Comparison of ENCODE assay signal across 8 mouse cellular contexts in the genomic region with DNA sequence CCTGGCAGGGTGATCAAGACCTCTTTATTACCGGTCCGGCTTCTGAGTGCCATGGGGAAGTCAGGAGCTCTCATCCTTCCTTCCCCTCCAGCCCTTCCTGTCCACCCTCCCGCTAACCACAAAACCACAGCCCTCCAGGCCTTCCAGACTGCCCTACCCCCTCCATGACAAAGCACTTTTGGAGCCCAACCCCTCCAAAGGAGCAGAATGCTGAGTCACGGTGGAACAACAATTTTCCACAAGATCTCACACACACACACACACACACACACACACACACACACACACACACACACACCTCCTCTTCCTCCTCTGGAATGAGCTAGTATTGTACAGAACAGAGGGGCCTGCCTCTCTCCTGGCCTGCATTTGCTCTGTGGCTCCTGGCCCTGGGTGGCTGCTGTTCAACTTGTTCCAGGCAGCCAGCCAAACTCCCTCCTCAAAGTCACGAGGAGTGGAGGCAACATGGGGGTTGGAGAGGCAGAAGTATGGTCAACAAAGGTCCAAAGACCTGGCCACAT. TPM values are rescaled to one million over a fixed set of nuclear protein-coding genes. Genes with fewer than 3 reads are reported as not detected.
DNase-seq lines count a peak whose midpoint lies in the region; ATAC-seq and TF ChIP-seq lines count a peak whose summit lies in the region.

No protein-coding gene starts in this region.

- WGBS in embryonic facial prominence, embryonic 13.5 days, result 39% methylated on average over 5 of the region's 5 CpGs
- WGBS in embryonic facial prominence, embryonic 10.5 days, result 52% methylated on average over 5 of the region's 5 CpGs
- WGBS in embryonic facial prominence, embryonic 14.5 days, result 32% methylated on average over 5 of the region's 5 CpGs

- H3K27me3 ChIP-seq in embryonic facial prominence, embryonic 13.5 days, result no peaks in the 10 kb centered on the region
- no peaks in the 10 kb centered on the region for H3K27me3 ChIP-seq in embryonic facial prominence, embryonic 10.5 days (replicated peaks; ENCODE audit: low read depth, poor library complexity, severe bottlenecking)
- no peaks in the 10 kb centered on the region for H3K27me3 ChIP-seq in embryonic facial prominence, embryonic 14.5 days (replicated peaks; ENCODE audit: control insufficient read depth, insufficient read depth, low read length)
- H3K27me3 ChIP-seq in myocyte (ENCODE audit: control insufficient read depth, insufficient read depth, insufficient read length), result no peaks in the 10 kb centered on the region

- TF ChIP-seq POLR2A in myocyte (IDR thresholded peaks at IDR 0.05; ENCODE audit: insufficient read length, low read depth), result no peak

- H3K79me2 ChIP-seq in myocyte (ENCODE audit: control insufficient read depth, insufficient read depth), result peaks cover 8% of the 10 kb centered on the region

- H3K4me3 ChIP-seq in embryonic facial prominence, embryonic 13.5 days, result no peak overlapping the region
- no peak overlapping the region for H3K4me3 ChIP-seq in embryonic facial prominence, embryonic 10.5 days
- H3K4me3 ChIP-seq in embryonic facial prominence, embryonic 14.5 days (ENCODE audit: low read depth, low read length), result no peak overlapping the region
- no peak overlapping the region for H3K4me3 ChIP-seq in myocyte

- peaks cover 20% of the 10 kb centered on the region for H3K4me1 ChIP-seq in embryonic facial prominence, embryonic 13.5 days
- peaks cover 26% of the 10 kb centered on the region for H3K4me1 ChIP-seq in embryonic facial prominence, embryonic 10.5 days
- H3K4me1 ChIP-seq in embryonic facial prominence, embryonic 14.5 days (ENCODE audit: control insufficient read depth, insufficient read depth, low read length), result peaks cover 18% of the 10 kb centered on the region

- H3K36me3 ChIP-seq in embryonic facial prominence, embryonic 13.5 days, result no peaks in the 10 kb centered on the region
- no peaks in the 10 kb centered on the region for H3K36me3 ChIP-seq in embryonic facial prominence, embryonic 10.5 days (replicated peaks)
- H3K36me3 ChIP-seq in embryonic facial prominence, embryonic 14.5 days (ENCODE audit: control insufficient read depth, insufficient read depth, low read length), result no peaks in the 10 kb centered on the region
- no peaks in the 10 kb centered on the region for H3K36me3 ChIP-seq in myocyte (ENCODE audit: control insufficient read depth, insufficient read depth)

- H3K4me2 ChIP-seq in embryonic facial prominence, embryonic 13.5 days, result no peak overlapping the region
- H3K4me2 ChIP-seq in embryonic facial prominence, embryonic 14.5 days (ENCODE audit: low read depth, low read length), result no peak overlapping the region
- peak overlapping the region; percentile 65 for H3K4me2 ChIP-seq in myocyte (ENCODE audit: low read depth)

- no peak overlapping the region for H3ac ChIP-seq in myocyte (ENCODE audit: control insufficient read depth, insufficient read length)

- H3K9ac ChIP-seq in embryonic facial prominence, embryonic 13.5 days, result no peak overlapping the region
- H3K9ac ChIP-seq in embryonic facial prominence, embryonic 14.5 days (ENCODE audit: low read depth, low read length), result no peak overlapping the region

- no peak for ATAC-seq in embryonic facial prominence, embryonic 13.5 days (ENCODE audit: insufficient number of reproducible peaks, insufficient read depth, low FRiP score, low TSS enrichment, low read depth)
- ATAC-seq in embryonic facial prominence, embryonic 14.5 days (ENCODE audit: low read depth), result no peak
- ATAC-seq in inflammation-experienced regulatory T-cells, adult 6 months, result no peak

- peak overlapping the region; percentile 39; the same call in 1 of the 2 replicates for H3K27ac ChIP-seq in embryonic facial prominence, embryonic 13.5 days
- H3K27ac ChIP-seq in embryonic facial prominence, embryonic 10.5 days (replicated peaks), result no peak overlapping the region; the same call in 1 of the 2 replicates
- H3K27ac ChIP-seq in embryonic facial prominence, embryonic 14.5 days (replicated peaks; ENCODE audit: low read depth, low read length), result peak overlapping the region; percentile 11; the same call in 1 of the 2 replicates

- intact Hi-C loops in heart, postnatal 14 days (cut with DNase I), result no loop called here
- intact Hi-C loops in left cerebral cortex, postnatal 36 days (cut with DNase I), result no loop called here

- no peak for DNase-seq in embryonic facial prominence, embryonic 10.5 days (ENCODE audit: low spot score)
- DNase-seq in R1 (ENCODE audit: low read depth, low spot score), result peak; percentile 88
- DNase-seq in embryonic facial prominence, embryonic 14.5 days (ENCODE audit: low spot score), result peak; percentile 63
- DNase-seq in heart, postnatal 14 days, result peak; percentile 87 to 88
- DNase-seq in left cerebral cortex, postnatal 36 days (ENCODE audit: low spot score in 2 of 2), result peak; percentile 59 to 65

- no peaks in the 10 kb centered on the region for H3K9me3 ChIP-seq in embryonic facial prominence, embryonic 13.5 days
- H3K9me3 ChIP-seq in embryonic facial prominence, embryonic 10.5 days, result no peaks in the 10 kb centered on the region
- no peaks in the 10 kb centered on the region for H3K9me3 ChIP-seq in embryonic facial prominence, embryonic 14.5 days (ENCODE audit: control insufficient read depth, low read length)

TF ChIP-seq in myocyte, 11 proteins besides CTCF, POLR2A, EP300 and RAD21:
- TF ChIP-seq MYOG (IDR thresholded peaks at IDR 0.05; ENCODE audit: control insufficient read depth in 1 of 3, insufficient read depth in 1 of 3, insufficient read length in 2 of 3, low read depth in 2 of 3), result peak in 1 of 3 experiments; percentile 31
- no peak for TF ChIP-seq CEBPB (IDR thresholded peaks at IDR 0.05; ENCODE audit: insufficient read depth, poor library complexity, severe bottlenecking)
- no peak for TF ChIP-seq REST (IDR thresholded peaks at IDR 0.05; ENCODE audit: insufficient read depth, insufficient read length)
- no peak for TF ChIP-seq MAX (IDR thresholded peaks at IDR 0.05; ENCODE audit: low read depth)
- TF ChIP-seq MYOD1 (IDR thresholded peaks at IDR 0.05; ENCODE audit: control insufficient read depth in 1 of 3, insufficient read length in 2 of 3, low read depth in 2 of 3), result peak in 1 of 3 experiments; percentile 1
- no peak for TF ChIP-seq POLR2AphosphoS2 (IDR thresholded peaks at IDR 0.05; ENCODE audit: insufficient read length, low read depth)
- TF ChIP-seq SRF (IDR thresholded peaks at IDR 0.05; ENCODE audit: control insufficient read depth, insufficient read length, low read depth), result no peak
- peak; percentile 63 for TF ChIP-seq USF1 (IDR thresholded peaks at IDR 0.05; ENCODE audit: low read depth)
- no peak for TF ChIP-seq E2F4 (IDR thresholded peaks at IDR 0.05; ENCODE audit: insufficient read depth)
- TF ChIP-seq TCF12 (IDR thresholded peaks at IDR 0.05; ENCODE audit: insufficient read depth, poor library complexity, severe bottlenecking), result no peak
- TF ChIP-seq TCF3 (IDR thresholded peaks at IDR 0.05; ENCODE audit: insufficient read length, low read depth), result no peak

RNA-seq across cellular contexts. Expression of a gene that starts 1.9 kb away (rescaled TPM):
- 1,553 and 1,793 TPM in 2 replicates for polyA plus RNA-seq in embryonic facial prominence, embryonic 13.5 days (2015; fragmentation: Nextera tagmentation; extraction: Ambion mirVana)
- 1,291 and 1,338 TPM in 2 replicates for polyA plus RNA-seq in embryonic facial prominence, embryonic 10.5 days (2016; fragmentation: Nextera tagmentation; extraction: Ambion mirVana)
- 1,690 and 1,712 TPM in 2 replicates for polyA plus RNA-seq in embryonic facial prominence, embryonic 14.5 days (2014; fragmentation: Nextera tagmentation; extraction: Ambion mirVana)
- 1,000 to 10,000 TPM; 2,034 to 2,074 TPM for total RNA-seq in heart, postnatal 14 days (2021)
- 1,000 to 10,000 TPM; 2,116 to 2,547 TPM for total RNA-seq in left cerebral cortex, postnatal 36 days (2021)
- polyA plus RNA-seq in myocyte (2012; fragmentation: generic; extraction: Trizol), result 6,603 TPM
- 1,000 to 10,000 TPM; 1,678 to 2,599 (median 2,226) TPM for polyA plus RNA-seq in inflammation-experienced regulatory T-cells, adult 6 months (2017; shearing (Covaris generic))

RNA-seq across cellular contexts. Expression of a gene that starts 22.9 kb away (rescaled TPM):
- 0.73 and 0.98 TPM in 2 replicates for polyA plus RNA-seq in embryonic facial prominence, embryonic 13.5 days (2015; fragmentation: Nextera tagmentation; extraction: Ambion mirVana)
- polyA plus RNA-seq in embryonic facial prominence, embryonic 10.5 days (2016; fragmentation: Nextera tagmentation; extraction: Ambion mirVana), result 1.6 TPM in 2 replicates
- 1.5 and 2.2 TPM in 2 replicates for polyA plus RNA-seq in embryonic facial prominence, embryonic 14.5 days (2014; fragmentation: Nextera tagmentation; extraction: Ambion mirVana)
- under 1 TPM; 0.17 to 0.29 TPM for total RNA-seq in heart, postnatal 14 days (2021)
- 1 to 10 TPM; 1.0 to 1.2 TPM for total RNA-seq in left cerebral cortex, postnatal 36 days (2021)
- polyA plus RNA-seq in myocyte (2012; fragmentation: generic; extraction: Trizol), result 6.6 TPM
- under 1 TPM in 1 of 3 experiments, not detected in 2; 0.21 TPM for polyA plus RNA-seq in inflammation-experienced regulatory T-cells, adult 6 months (2017; shearing (Covaris generic))

RNA-seq across cellular contexts. Expression of a gene that starts 23.0 kb away (rescaled TPM):
- polyA plus RNA-seq in embryonic facial prominence, embryonic 13.5 days (2015; fragmentation: Nextera tagmentation; extraction: Ambion mirVana), result 42.0 and 43.3 TPM in 2 replicates
- 51.7 and 57.4 TPM in 2 replicates for polyA plus RNA-seq in embryonic facial prominence, embryonic 10.5 days (2016; fragmentation: Nextera tagmentation; extraction: Ambion mirVana)
- 48.1 and 54.4 TPM in 2 replicates for polyA plus RNA-seq in embryonic facial prominence, embryonic 14.5 days (2014; fragmentation: Nextera tagmentation; extraction: Ambion mirVana)
- total RNA-seq in heart, postnatal 14 days (2021), result 1 to 10 TPM; 9.7 to 9.9 TPM
- 1 to 10 TPM; 8.5 to 9.9 TPM for total RNA-seq in left cerebral cortex, postnatal 36 days (2021)
- 15.2 TPM for polyA plus RNA-seq in myocyte (2012; fragmentation: generic; extraction: Trizol)
- not detected for polyA plus RNA-seq in inflammation-experienced regulatory T-cells, adult 6 months (2017; shearing (Covaris generic))

Comparison
In these comparisons a context has a peak if more than half of its experiments do, and no peak if none do; other contexts are left out.
1. RNA of a gene that starts 23.0 kb away (polyA plus RNA-seq): 51.7 to 57.4 TPM in embryonic facial prominence, embryonic 10.5 days, 48.1 to 54.4 TPM in embryonic facial prominence, embryonic 14.5 days, 42.0 to 43.3 TPM in embryonic facial prominence, embryonic 13.5 days and 15.2 TPM in myocyte (single experiment); not detected in inflammation-experienced regulatory T-cells, adult 6 months; every median in the first group is over 10 times any median in the second.